Mouse (Mus musculus) hindbrain, embryonic 11.5 days (tissue): ENCODE measurements around the gene Tdrd7. TPM values are rescaled to one million over a fixed set of nuclear protein-coding genes. Genes with fewer than 3 reads are reported as not detected.

Source experiments
- ATAC-seq: fragments of 200-750 bp; cut with Nextera tagmentation; 2 replicates; pipeline ENCODE4 v1.8.0; 2017; ENCODE audit warnings: mild to moderate bottlenecking, moderate TSS enrichment, moderate library complexity; ENCODE audit not compliant: low FRiP score
- DNase-seq: peaks from one replicate; pipeline ENCODE4 v3.0.0-alpha.2; 2015; ENCODE audit warnings: low spot score
- H3K27ac ChIP-seq: fragments of 300-500 bp; sonication (generic); 2 replicates; pipeline ENCODE4 v1.5.1; 2014; ENCODE audit warnings: mild to moderate bottlenecking, low read depth, low read length
- H3K27me3 ChIP-seq: fragments of 300-500 bp; sonication (generic); 2 replicates; pipeline ENCODE4 v1.6.1; 2014; ENCODE audit warnings: mild to moderate bottlenecking, low read length, moderate library complexity, mixed read lengths; ENCODE audit not compliant: control insufficient read depth, insufficient read depth
- H3K36me3 ChIP-seq: fragments of 300-500 bp; sonication (generic); 2 replicates; pipeline ENCODE4 v1.6.1; 2014; ENCODE audit warnings: mild to moderate bottlenecking, low read length, moderate library complexity, mixed read lengths; ENCODE audit not compliant: control insufficient read depth, insufficient read depth
- H3K4me1 ChIP-seq: fragments of 300-500 bp; sonication (generic); replicated peaks from 2 replicates; pipeline ENCODE4 v1.6.1; 2014; ENCODE audit warnings: low read length, mixed read lengths; ENCODE audit not compliant: control insufficient read depth, insufficient read depth
- H3K4me2 ChIP-seq: fragments of 300-500 bp; sonication (generic); replicated peaks from 2 replicates; pipeline ENCODE4 v1.6.1; 2014; ENCODE audit warnings: mild to moderate bottlenecking, low read depth, low read length
- H3K4me3 ChIP-seq: fragments of 300-500 bp; sonication (generic); 2 replicates; pipeline ENCODE4 v1.5.1; 2014; ENCODE audit warnings: low read depth, low read length
- H3K9ac ChIP-seq: fragments of 300-500 bp; sonication (generic); 2 replicates; pipeline ENCODE4 v1.6.1; 2014; ENCODE audit warnings: low read depth, low read length
- H3K9me3 ChIP-seq: fragments of 300-500 bp; sonication (generic); 2 replicates; pipeline ENCODE4 v1.6.1; 2016; ENCODE audit warnings: low read length; ENCODE audit not compliant: control insufficient read depth
- WGBS: fragments of 180-500 bp; shearing (Covaris S2); extraction: QIAGEN DNeasy Blood & Tissue Kit; methylation state at CpG from one replicate; pipeline ENCODE4 v1.1.7; 2014; 5-methylcytosine and 5-hydroxymethylcytosine counted together
- polyA plus RNA-seq: library from polyadenylated mRNA; unstranded; fragments of >200 nt; fragmentation: Nextera tagmentation; extraction: Ambion mirVana; gene quantifications from 2 replicates; pipeline ENCODE4 v1.2.1, GENCODE M21; 2014

Tdrd7 gene
- polyA plus RNA-seq, 1 experiment from 2014 or later, result 11.7 TPM

DNA sequence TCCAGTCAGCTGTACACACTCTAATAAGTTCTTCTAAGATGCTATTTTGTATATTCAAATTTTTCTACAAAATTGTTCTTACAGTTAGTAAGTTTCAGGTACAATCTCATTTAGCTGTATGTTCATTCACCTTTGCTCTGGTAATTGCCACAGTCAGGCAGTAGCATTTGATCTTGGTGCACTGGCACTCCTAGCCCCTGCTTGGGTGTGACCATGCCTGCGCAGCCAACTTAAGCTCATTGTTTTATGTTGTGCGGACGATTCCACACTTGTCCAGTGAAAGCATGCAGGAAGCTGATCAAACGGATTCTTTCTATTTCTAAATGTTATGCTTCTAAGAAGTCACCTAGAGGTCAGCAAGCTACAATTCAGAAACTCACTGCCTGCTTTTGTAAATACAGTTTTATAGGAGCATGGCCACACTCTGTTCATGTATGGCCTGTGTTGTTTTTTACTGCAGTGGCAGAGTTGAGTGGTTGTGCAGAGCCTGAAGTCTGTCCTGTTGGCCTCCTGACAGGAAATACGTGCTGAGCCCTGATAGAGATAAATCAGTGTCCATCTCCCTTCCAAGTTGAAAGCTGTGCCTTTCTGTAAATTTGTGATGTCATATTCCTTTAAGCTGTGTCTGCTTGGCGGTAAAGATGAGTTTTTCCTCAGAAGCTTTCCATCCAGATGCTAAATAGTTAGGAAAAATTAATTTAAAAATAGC lies 25.4 kb downstream of the Tdrd7 start:
- Histone ChIP-seq H3K27me3 (no peaks in the 10 kb centered on the region), H3K4me3 (no peak overlapping the region), H3K36me3 (no peaks in the 10 kb centered on the region), H3K27ac (no peak overlapping the region), H3K9me3 (no peaks in the 10 kb centered on the region), H3K4me2 (no peak overlapping the region), H3K4me1 (no peaks in the 10 kb centered on the region), H3K9ac (no peak overlapping the region)
- no peak for DNase-seq
- 79% methylated on average over 6 of the region's 6 CpGs for WGBS
- no peak for ATAC-seq

- DNase-seq, result no peak
- no peaks in the 10 kb centered on the region for H3K4me1 ChIP-seq
- WGBS, result 84% methylated on average over 4 of the region's 4 CpGs
- no peak overlapping the region for H3K4me3 ChIP-seq
- H3K27me3 ChIP-seq, result no peaks in the 10 kb centered on the region
- ATAC-seq, result no peak
- no peak overlapping the region for H3K4me2 ChIP-seq
- no peak overlapping the region for H3K27ac ChIP-seq
- no peaks in the 10 kb centered on the region for H3K9me3 ChIP-seq
- no peaks in the 10 kb centered on the region for H3K36me3 ChIP-seq
- no peak overlapping the region for H3K9ac ChIP-seq
These were observed 33.4 kb downstream of the Tdrd7 start for GRCm38 (mm10) chr4:45998536-45998935.

DNA sequence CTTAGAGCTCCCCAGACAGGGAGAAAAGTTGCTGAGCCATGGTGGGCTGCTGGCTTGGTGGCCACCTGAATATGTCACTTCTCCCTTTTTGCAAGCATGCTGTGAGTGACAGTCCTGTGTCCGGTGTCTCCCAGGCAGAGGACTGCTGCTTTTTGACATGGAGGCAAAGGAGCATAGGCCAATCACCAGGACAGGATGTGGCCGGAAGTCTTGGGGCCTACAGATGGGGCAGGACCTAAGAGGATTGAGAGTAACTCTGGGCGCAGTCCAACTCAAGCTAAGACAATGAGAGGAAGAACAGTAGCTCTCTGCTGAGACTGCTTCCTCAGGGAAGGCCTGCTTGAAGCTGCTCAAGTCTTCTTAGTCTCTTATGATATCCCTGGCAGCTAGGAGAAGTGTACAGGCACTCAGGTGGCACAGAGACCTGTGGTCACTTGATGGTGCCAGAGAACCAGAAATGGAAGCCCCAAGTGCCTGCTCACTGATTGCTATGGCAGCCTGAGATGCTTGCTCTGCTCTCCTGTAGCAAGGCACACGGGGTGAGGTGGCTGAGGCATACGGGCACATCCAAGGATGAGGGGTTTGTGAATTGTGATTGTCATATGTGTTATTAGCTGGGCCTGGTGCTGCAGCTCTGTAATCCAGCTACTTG lies 43.1 kb downstream of the Tdrd7 start:
- Histone ChIP-seq H3K4me2 (no peak overlapping the region), H3K9ac (no peak overlapping the region), H3K27me3 (no peaks in the 10 kb centered on the region), H3K4me1 (no peaks in the 10 kb centered on the region), H3K27ac (no peak overlapping the region), H3K4me3 (no peak overlapping the region), H3K9me3 (no peaks in the 10 kb centered on the region), H3K36me3 (no peaks in the 10 kb centered on the region)
- whole genome bisulfite sequencing, result 83% methylated on average over 5 of the region's 5 CpGs
- ATAC-seq (no peak), DNase-seq (no peak)

- ATAC-seq, result no peak
- 90% methylated on average over 2 of the region's 2 CpGs for WGBS
These were observed 46.6 kb downstream of the Tdrd7 start for GRCm38 (mm10) chr4:46011698-46012097.

DNA sequence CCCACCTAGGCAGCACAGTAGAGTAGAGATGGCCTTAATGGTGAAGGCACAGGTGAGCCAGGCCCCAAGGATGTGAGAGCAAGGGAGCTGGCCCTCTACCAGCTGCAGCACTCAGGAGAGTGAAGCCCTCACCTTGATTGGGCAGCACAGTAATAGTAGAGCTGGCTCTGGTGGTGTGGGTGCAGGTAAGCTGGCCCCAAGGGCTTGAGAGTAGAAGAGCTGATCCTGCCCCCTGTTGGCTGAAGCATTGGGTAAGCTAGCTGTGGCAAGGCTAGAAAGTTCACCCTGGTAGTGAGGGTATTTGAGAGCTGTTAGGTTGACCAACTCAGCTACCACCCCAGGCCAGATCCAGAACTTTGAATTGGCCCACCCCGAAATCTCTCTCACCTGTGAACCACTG lies 50.5 kb downstream of the Tdrd7 start:
- Histone ChIP-seq H3K9ac (no peak overlapping the region), H3K27me3 (no peaks in the 10 kb centered on the region), H3K4me2 (no peak overlapping the region), H3K9me3 (no peaks in the 10 kb centered on the region), H3K4me1 (no peaks in the 10 kb centered on the region), H3K27ac (no peak overlapping the region), H3K4me3 (no peak overlapping the region), H3K36me3 (no peaks in the 10 kb centered on the region)
- no peak for DNase-seq
- WGBS, result 83% methylated on average over 1 of the region's 1 CpGs
- no peak for ATAC-seq

More at GRCm38 (mm10) chr4:46011698-46012097, 46.6 kb downstream of the Tdrd7 start:
- H3K4me2 ChIP-seq, result no peak overlapping the region
- no peaks in the 10 kb centered on the region for H3K9me3 ChIP-seq
- no peaks in the 10 kb centered on the region for H3K4me1 ChIP-seq
- H3K9ac ChIP-seq, result no peak overlapping the region
- no peak overlapping the region for H3K4me3 ChIP-seq
- H3K36me3 ChIP-seq, result no peaks in the 10 kb centered on the region
- no peak overlapping the region for H3K27ac ChIP-seq
- no peaks in the 10 kb centered on the region for H3K27me3 ChIP-seq
- DNase-seq, result no peak

GRCm38 (mm10) chr4:46023021-46023481 lies 57.9 kb downstream of the Tdrd7 start:
- Histone ChIP-seq H3K36me3 (no peaks in the 10 kb centered on the region), H3K27me3 (no peaks in the 10 kb centered on the region), H3K4me3 (no peak overlapping the region), H3K9me3 (no peaks in the 10 kb centered on the region), H3K4me2 (no peak overlapping the region), H3K27ac (no peak overlapping the region), H3K4me1 (no peaks in the 10 kb centered on the region), H3K9ac (no peak overlapping the region)
- WGBS, result 83% methylated on average over 3 of the region's 3 CpGs
- DNase-seq (no peak), ATAC-seq (no peak)

DNA sequence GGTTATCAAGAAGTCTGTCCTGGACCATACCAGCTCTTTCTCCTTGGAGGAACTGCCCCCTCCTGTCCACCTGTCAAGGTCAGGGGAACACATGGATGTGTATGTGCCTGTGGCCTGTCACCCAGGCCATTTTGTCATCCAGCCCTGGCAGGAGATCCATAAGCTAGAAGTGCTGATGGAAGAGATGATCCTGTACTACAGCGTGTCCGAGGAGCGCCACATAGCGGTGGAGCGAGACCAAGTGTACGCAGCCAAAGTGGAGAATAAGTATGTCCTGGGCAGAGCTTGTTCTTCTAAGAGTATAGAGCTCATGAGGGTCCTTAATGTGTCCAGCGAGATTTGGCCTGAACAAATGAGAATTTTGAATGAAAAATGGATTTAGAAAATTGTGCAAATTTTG lies 60.8 kb downstream of the Tdrd7 start:
- Histone ChIP-seq H3K4me3 (no peak overlapping the region), H3K36me3 (no peaks in the 10 kb centered on the region), H3K27ac (no peak overlapping the region), H3K4me2 (no peak overlapping the region), H3K4me1 (no peaks in the 10 kb centered on the region), H3K9me3 (no peaks in the 10 kb centered on the region), H3K9ac (no peak overlapping the region), H3K27me3 (no peaks in the 10 kb centered on the region)
- DNase-seq, result peak; percentile 51
- ATAC-seq, result no peak
- WGBS, result 41% methylated on average over 7 of the region's 7 CpGs

DNA sequence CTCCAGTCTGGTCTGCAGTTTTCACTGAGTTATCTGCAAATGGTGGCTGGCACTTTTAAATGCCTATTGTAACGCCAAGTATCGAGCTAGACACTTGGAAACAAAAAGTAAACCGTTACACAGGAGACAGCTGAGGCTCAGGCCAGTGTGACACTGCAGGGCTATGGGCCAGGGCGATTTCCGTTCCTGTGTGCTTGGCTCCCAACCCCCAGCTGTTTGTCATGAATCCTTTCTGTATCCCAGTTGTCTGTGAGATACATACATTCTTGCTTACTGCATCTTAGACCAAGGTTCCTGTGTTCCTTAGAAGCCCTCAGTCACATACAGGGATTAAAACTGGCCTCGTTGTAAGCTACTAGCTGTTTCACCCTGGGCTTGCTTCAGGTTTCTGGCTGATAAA lies 63.1 kb downstream of the Tdrd7 start:
- WGBS, result 74% methylated on average over 6 of the region's 6 CpGs

GRCm38 (mm10) chr4:46028781-46029180 lies 63.6 kb downstream of the Tdrd7 start:
- Histone ChIP-seq H3K27me3 (no peaks in the 10 kb centered on the region), H3K4me3 (no peak overlapping the region), H3K9ac (no peak overlapping the region), H3K4me2 (no peak overlapping the region), H3K27ac (no peak overlapping the region), H3K36me3 (no peaks in the 10 kb centered on the region), H3K4me1 (no peaks in the 10 kb centered on the region), H3K9me3 (no peaks in the 10 kb centered on the region)
- 87% methylated on average over 4 of the region's 4 CpGs for WGBS
- ATAC-seq (no peak), DNase-seq (no peak)

More for the DNA sequence above, 63.1 kb downstream of the Tdrd7 start:
- H3K9ac ChIP-seq, result no peak overlapping the region
- H3K27ac ChIP-seq, result no peak overlapping the region
- no peak overlapping the region for H3K4me3 ChIP-seq
- no peak overlapping the region for H3K4me2 ChIP-seq
- DNase-seq (no peak), ATAC-seq (no peak)
- H3K36me3 ChIP-seq, result no peaks in the 10 kb centered on the region
- no peaks in the 10 kb centered on the region for H3K9me3 ChIP-seq
- no peaks in the 10 kb centered on the region for H3K27me3 ChIP-seq
- H3K4me1 ChIP-seq, result no peaks in the 10 kb centered on the region
